Mouse (Mus musculus): ENCODE results near the gene Ano1. TPM values are rescaled to one million over a fixed set of nuclear protein-coding genes. Genes with fewer than 3 reads are reported as not detected.

Ano1 gene
- polyA plus RNA-seq, 1 experiment from 2014 or later: 9.0 TPM

DNA sequence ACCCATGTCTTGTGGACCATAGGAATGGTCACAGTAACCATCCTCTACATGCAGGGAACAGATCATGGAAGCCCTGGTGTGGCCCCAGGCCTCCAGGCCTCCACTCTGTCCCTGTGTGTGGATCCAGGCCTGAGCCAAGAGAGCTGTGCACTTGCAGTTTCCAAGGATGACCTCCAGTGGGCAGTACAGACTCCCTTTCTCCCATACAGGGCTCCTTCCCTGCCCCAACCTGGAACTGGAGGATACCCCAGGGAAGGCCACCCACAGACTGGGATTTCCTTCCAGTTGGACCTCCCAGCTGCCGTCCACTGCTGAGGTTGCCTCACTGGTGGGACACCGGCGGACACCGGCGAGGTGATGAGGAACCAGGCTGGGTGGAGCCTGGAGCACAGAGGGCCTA is 29.6 kb upstream of the Ano1 start:
- peak; percentile 87 for TF ChIP-seq CTCF (IDR thresholded peaks at IDR 0.05; ENCODE audit: low read depth)
- no peak overlapping the region for H3K9ac ChIP-seq (ENCODE audit: low read depth, low read length)
- no peak for ATAC-seq
- no peaks in the 10 kb centered on the region for H3K36me3 ChIP-seq (ENCODE audit: control insufficient read depth, insufficient read depth)
- no peaks in the 10 kb centered on the region for H3K9me3 ChIP-seq (ENCODE audit: control insufficient read depth)
- H3K4me1 ChIP-seq (replicated peaks; ENCODE audit: control insufficient read depth, insufficient read depth, low read length): peaks cover 15% of the 10 kb centered on the region
- H3K27ac ChIP-seq (ENCODE audit: low read depth, low read length): 0 out of 2 replicates have a peak overlapping the region, but pooled peaks have one; percentile 50
- H3K4me3 ChIP-seq (ENCODE audit: low read depth, low read length): no peak overlapping the region
- WGBS: 57% methylated on average over 5 of the region's 5 CpGs
- no peaks in the 10 kb centered on the region for H3K27me3 ChIP-seq (replicated peaks; ENCODE audit: control insufficient read depth, insufficient read depth, low read length)
- H3K4me2 ChIP-seq (replicated peaks; ENCODE audit: low read depth): no peak overlapping the region

GRCm38 (mm10) chr7:144780190-144780589 is 28.4 kb upstream of the Ano1 start:
- no peaks in the 10 kb centered on the region for H3K27me3 ChIP-seq (replicated peaks; ENCODE audit: control insufficient read depth, insufficient read depth, low read length)
- no peak overlapping the region; the same call in 1 of the 2 replicates for H3K4me2 ChIP-seq (replicated peaks; ENCODE audit: low read depth)
- no peak overlapping the region for H3K4me3 ChIP-seq (ENCODE audit: low read depth, low read length)
- H3K9me3 ChIP-seq (ENCODE audit: control insufficient read depth): no peaks in the 10 kb centered on the region
- H3K9ac ChIP-seq (ENCODE audit: low read depth, low read length): no peak overlapping the region
- H3K27ac ChIP-seq (ENCODE audit: low read depth, low read length): peak overlapping the region; percentile 50
- no peak for TF ChIP-seq CTCF (IDR thresholded peaks at IDR 0.05; ENCODE audit: low read depth)
- peaks cover 15% of the 10 kb centered on the region for H3K4me1 ChIP-seq (replicated peaks; ENCODE audit: control insufficient read depth, insufficient read depth, low read length)
- no peaks in the 10 kb centered on the region for H3K36me3 ChIP-seq (ENCODE audit: control insufficient read depth, insufficient read depth)
- ATAC-seq: peak; percentile 80
- 24% methylated on average over 8 of the region's 8 CpGs for WGBS

- Histone ChIP-seq H3K4me2 (replicated peaks; ENCODE audit: low read depth) (no peak overlapping the region), H3K36me3 (ENCODE audit: control insufficient read depth, insufficient read depth) (no peaks in the 10 kb centered on the region), H3K4me3 (ENCODE audit: low read depth, low read length) (no peak overlapping the region), H3K9ac (ENCODE audit: low read depth, low read length) (no peak overlapping the region), H3K4me1 (replicated peaks; ENCODE audit: control insufficient read depth, insufficient read depth, low read length) (peaks cover 15% of the 10 kb centered on the region), H3K27ac (ENCODE audit: low read depth, low read length) (peak overlapping the region; percentile 50; the same call in 1 of the 2 replicates), H3K9me3 (ENCODE audit: control insufficient read depth) (no peaks in the 10 kb centered on the region), H3K27me3 (replicated peaks; ENCODE audit: control insufficient read depth, insufficient read depth, low read length) (no peaks in the 10 kb centered on the region)
- no peak for TF ChIP-seq CTCF (IDR thresholded peaks at IDR 0.05; ENCODE audit: low read depth)
- 57% methylated on average over 2 of the region's 2 CpGs for WGBS
- 0 out of 2 replicates have a peak, but pooled peaks have one; percentile 0 for ATAC-seq
Measured at GRCm38 (mm10) chr7:144779691-144780090, 27.9 kb upstream of the Ano1 start.

- no peak overlapping the region for H3K9ac ChIP-seq (ENCODE audit: low read depth, low read length)
- no peak for ATAC-seq
- H3K4me2 ChIP-seq (replicated peaks; ENCODE audit: low read depth): no peak overlapping the region
- no peak overlapping the region for H3K4me3 ChIP-seq (ENCODE audit: low read depth, low read length)
- H3K4me1 ChIP-seq (replicated peaks; ENCODE audit: control insufficient read depth, insufficient read depth, low read length): peaks cover 13% of the 10 kb centered on the region
- no peak overlapping the region for H3K27ac ChIP-seq (ENCODE audit: low read depth, low read length)
- 59% methylated on average over 4 of the region's 4 CpGs for WGBS
- no peak for TF ChIP-seq CTCF (IDR thresholded peaks at IDR 0.05; ENCODE audit: low read depth)
- H3K36me3 ChIP-seq (ENCODE audit: control insufficient read depth, insufficient read depth): no peaks in the 10 kb centered on the region
- H3K9me3 ChIP-seq (ENCODE audit: control insufficient read depth): no peaks in the 10 kb centered on the region
- H3K27me3 ChIP-seq (replicated peaks; ENCODE audit: control insufficient read depth, insufficient read depth, low read length): no peaks in the 10 kb centered on the region
Measured at GRCm38 (mm10) chr7:144777805-144778204, 26.0 kb upstream of the Ano1 start.

DNA sequence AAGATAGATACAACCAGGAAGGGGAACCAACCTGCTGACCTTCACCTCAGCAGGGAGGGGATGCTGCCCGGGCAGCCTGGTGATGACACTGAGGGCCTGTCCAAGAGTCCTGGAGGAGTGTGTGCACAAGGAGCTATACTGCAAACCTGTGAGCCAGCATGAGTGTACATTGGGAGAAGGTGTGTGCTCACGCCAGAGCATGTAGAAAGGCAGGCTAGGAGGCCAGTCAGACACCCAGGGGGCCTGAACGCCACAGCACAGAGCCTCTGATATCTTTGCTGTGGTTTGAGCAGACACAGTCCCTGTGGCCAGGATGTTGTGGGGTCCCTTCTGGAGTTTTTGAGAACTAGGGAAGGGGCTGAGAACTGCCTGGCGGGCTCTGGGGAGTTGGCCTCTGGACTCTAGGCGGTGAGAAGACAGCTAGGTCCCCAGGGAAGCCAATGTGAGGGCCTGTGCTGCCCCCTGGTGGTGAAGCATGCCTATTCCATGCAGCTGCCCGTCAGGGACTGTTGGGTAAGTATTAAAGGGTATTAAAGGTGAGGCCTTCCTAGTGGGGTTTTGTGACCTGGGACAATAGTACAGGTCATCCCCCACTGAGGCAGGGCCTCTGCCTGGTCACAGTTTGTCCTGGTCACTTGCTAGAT is 24.2 kb upstream of the Ano1 start:
- Histone ChIP-seq H3K36me3 (ENCODE audit: control insufficient read depth, insufficient read depth) (no peaks in the 10 kb centered on the region), H3K4me3 (ENCODE audit: low read depth, low read length) (no peak overlapping the region), H3K4me1 (replicated peaks; ENCODE audit: control insufficient read depth, insufficient read depth, low read length) (no peaks in the 10 kb centered on the region), H3K4me2 (replicated peaks; ENCODE audit: low read depth) (no peak overlapping the region), H3K27me3 (replicated peaks; ENCODE audit: control insufficient read depth, insufficient read depth, low read length) (no peaks in the 10 kb centered on the region), H3K27ac (ENCODE audit: low read depth, low read length) (no peak overlapping the region), H3K9ac (ENCODE audit: low read depth, low read length) (no peak overlapping the region), H3K9me3 (ENCODE audit: control insufficient read depth) (no peaks in the 10 kb centered on the region)
- peak; percentile 96 for TF ChIP-seq CTCF (IDR thresholded peaks at IDR 0.05; ENCODE audit: low read depth)
- peak; percentile 48; the same call in 1 of the 2 replicates for ATAC-seq
- 40% methylated on average over 6 of the region's 6 CpGs for WGBS

- H3K36me3 ChIP-seq (ENCODE audit: control insufficient read depth, insufficient read depth): no peaks in the 10 kb centered on the region
- H3K4me2 ChIP-seq (replicated peaks; ENCODE audit: low read depth): no peak overlapping the region
- no peaks in the 10 kb centered on the region for H3K27me3 ChIP-seq (replicated peaks; ENCODE audit: control insufficient read depth, insufficient read depth, low read length)
- ATAC-seq: no peak
- no peak overlapping the region for H3K4me3 ChIP-seq (ENCODE audit: low read depth, low read length)
- TF ChIP-seq CTCF (IDR thresholded peaks at IDR 0.05; ENCODE audit: low read depth): no peak
- H3K9me3 ChIP-seq (ENCODE audit: control insufficient read depth): no peaks in the 10 kb centered on the region
- WGBS: 67% methylated on average over 3 of the region's 3 CpGs
- no peak overlapping the region for H3K27ac ChIP-seq (ENCODE audit: low read depth, low read length)
- H3K9ac ChIP-seq (ENCODE audit: low read depth, low read length): no peak overlapping the region
- H3K4me1 ChIP-seq (replicated peaks; ENCODE audit: control insufficient read depth, insufficient read depth, low read length): no peaks in the 10 kb centered on the region
Measured at GRCm38 (mm10) chr7:144775214-144775613, 23.4 kb upstream of the Ano1 start.
